Mouse (Mus musculus) spleen, adult 2 months (tissue): ENCODE data around the gene Psmg4. TPM values are rescaled to one million over a fixed set of nuclear protein-coding genes. Genes with fewer than 3 reads are reported as not detected.

Experiments
- DNase-seq, 2 experiments: peaks; one replicate each; pipeline versions ENCODE4 v3.0.0 to v3.0.0-alpha.2; 2012 to 2021; ENCODE audit warnings: low spot score in 2 of 2, low read depth in 1 of 2
- H3K27ac ChIP-seq: fragments of 200-500 bp; 2 replicates; pipeline ENCODE4 v1.5.1; 2012; ENCODE audit warnings: low read length, inconsistent platforms; ENCODE audit not compliant: insufficient read depth
- H3K27me3 ChIP-seq: fragments of 200-500 bp; 2 replicates; pipeline ENCODE4 v1.6.1; 2012; ENCODE audit warnings: mild to moderate bottlenecking, moderate library complexity, low read length, inconsistent platforms; ENCODE audit not compliant: control insufficient read depth, insufficient read depth
- H3K36me3 ChIP-seq: fragments of 200-500 bp; 2 replicates; pipeline ENCODE4 v1.6.1; 2012; ENCODE audit warnings: mild to moderate bottlenecking, low read length, inconsistent platforms; ENCODE audit not compliant: control insufficient read depth, insufficient read depth
- H3K4me1 ChIP-seq: fragments of 200-500 bp; 2 replicates; pipeline ENCODE4 v1.6.1; 2011; ENCODE audit warnings: inconsistent platforms; ENCODE audit not compliant: control insufficient read depth, insufficient read depth, insufficient read length
- H3K4me3 ChIP-seq: fragments of 200-500 bp; 2 replicates; pipeline ENCODE4 v1.5.1; 2011; ENCODE audit warnings: mild to moderate bottlenecking, inconsistent platforms; ENCODE audit not compliant: insufficient read depth, insufficient read length; ENCODE audit errors: extremely low read depth
- CTCF ChIP-seq: fragments of 200-500 bp; IDR thresholded peaks from 2 replicates; pipeline ENCODE4 v1.5.1; 2011; ENCODE audit warnings: mild to moderate bottlenecking, inconsistent platforms; ENCODE audit not compliant: insufficient read depth, insufficient read length, insufficient replicate concordance; ENCODE audit errors: extremely low read depth
- POLR2A ChIP-seq: fragments of 200-500 bp; IDR thresholded peaks from 2 replicates; pipeline ENCODE4 v1.6.1; 2011; ENCODE audit warnings: low read depth, low read length, inconsistent platforms
- WGBS: fragments of 180-500 bp; shearing (Covaris S2); methylation state at CpG from one replicate; pipeline ENCODE4 v1.1.7; 2018; 5-methylcytosine and 5-hydroxymethylcytosine counted together
- polyA plus RNA-seq: library from polyadenylated mRNA; depleted of rRNA; stranded (reverse); fragments of >200 nt; gene quantifications from 2 replicates; pipeline ENCODE4 v1.2.3, GENCODE M21; 2012

Gene Psmg4
- polyA plus RNA-seq, 1 experiment, result 104 TPM

DNA sequence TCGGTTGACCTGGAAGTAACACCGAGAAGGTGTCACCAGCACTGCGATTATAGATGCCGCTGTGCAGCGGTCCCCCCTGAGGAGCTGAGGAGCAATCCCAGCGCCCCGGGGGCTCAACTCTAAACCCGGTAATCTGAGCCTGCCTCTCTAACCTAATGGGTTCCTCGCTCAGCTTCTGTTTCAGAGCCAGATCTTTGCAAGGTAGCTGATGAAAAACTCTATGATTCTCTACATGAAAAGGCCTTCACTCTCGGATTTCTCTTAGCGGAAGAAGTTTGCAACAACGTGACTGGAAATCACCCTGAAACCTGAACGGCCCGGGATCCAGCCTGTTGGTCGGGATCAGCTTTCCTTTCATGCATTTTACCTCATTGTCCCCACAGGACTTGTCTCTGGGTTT, 30.5 kb upstream of the Psmg4 start:
- Histone ChIP-seq H3K27ac (no peak overlapping the region), H3K36me3 (no peaks in the 10 kb centered on the region), H3K27me3 (peaks cover 3% of the 10 kb centered on the region), H3K4me3 (no peak overlapping the region), H3K4me1 (peaks cover 10% of the 10 kb centered on the region; the same call in 1 of the 2 replicates)
- TF ChIP-seq CTCF, result no peak
- TF ChIP-seq POLR2A, result no peak
- WGBS, result 12% methylated on average over 15 of the region's 15 CpGs
- no peak for DNase-seq

DNA sequence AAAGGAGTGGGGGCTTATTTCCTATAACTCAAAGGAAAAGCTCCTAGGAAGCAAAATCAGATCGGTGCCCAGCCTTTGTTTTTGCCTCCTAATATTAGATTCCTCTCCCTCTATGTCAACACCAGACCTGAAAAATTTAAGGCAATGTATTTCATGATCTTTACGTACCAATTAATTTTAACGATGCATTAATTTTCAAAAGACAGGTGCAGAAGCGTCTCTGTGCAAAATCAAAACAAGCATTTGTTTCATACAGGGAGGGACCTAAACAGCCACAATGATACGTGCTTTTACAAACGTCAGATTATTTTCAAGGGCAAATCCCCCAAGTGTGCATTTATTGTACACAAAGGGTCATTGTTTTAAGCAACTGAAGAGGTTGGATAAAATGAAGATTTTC, 29.9 kb upstream of the Psmg4 start:
- TF ChIP-seq POLR2A, result no peak
- no peak for TF ChIP-seq CTCF
- H3K27me3 ChIP-seq, result peaks cover 3% of the 10 kb centered on the region
- no peak for DNase-seq

GRCm38 (mm10) chr13:34133326-34134071, 29.3 kb upstream of the Psmg4 start:
- Histone ChIP-seq H3K4me3 (no peak overlapping the region), H3K36me3 (no peaks in the 10 kb centered on the region), H3K27me3 (peaks cover 3% of the 10 kb centered on the region), H3K27ac (no peak overlapping the region), H3K4me1 (peaks cover 10% of the 10 kb centered on the region; the same call in 1 of the 2 replicates)
- TF ChIP-seq CTCF (no peak), POLR2A (no peak)
- 24% methylated on average over 15 of the region's 15 CpGs for WGBS
- DNase-seq, result no peak

More for the DNA sequence above, 29.9 kb upstream of the Psmg4 start:
- no peaks in the 10 kb centered on the region for H3K36me3 ChIP-seq
- H3K27ac ChIP-seq, result no peak overlapping the region
- 31% methylated on average over 6 of the region's 6 CpGs for WGBS
- H3K4me3 ChIP-seq, result no peak overlapping the region
- peaks cover 10% of the 10 kb centered on the region; the same call in 1 of the 2 replicates for H3K4me1 ChIP-seq

DNA sequence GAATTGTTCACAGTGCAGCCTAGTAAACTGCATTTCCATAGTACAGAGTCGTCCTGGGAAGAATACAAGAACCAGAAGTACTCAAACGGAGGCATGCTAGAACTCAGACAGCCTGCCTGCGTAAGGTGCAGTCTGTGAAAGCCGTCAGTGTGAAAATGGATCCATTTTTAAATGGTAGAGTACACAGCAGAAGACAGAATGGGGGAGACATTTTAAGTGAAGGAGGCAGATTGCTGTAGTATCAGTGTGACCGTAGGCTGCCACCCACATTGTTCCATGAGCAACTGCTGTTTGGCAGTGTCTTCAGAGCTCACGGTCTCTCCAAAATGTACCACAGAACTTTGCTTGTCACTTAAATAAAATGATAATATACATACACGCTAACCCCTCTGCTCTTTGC, 28.5 kb upstream of the Psmg4 start:
- no peak overlapping the region for H3K27ac ChIP-seq
- 88% methylated on average over 7 of the region's 7 CpGs for WGBS
- no peaks in the 10 kb centered on the region for H3K36me3 ChIP-seq
- TF ChIP-seq POLR2A (no peak), CTCF (no peak)
- no peak for DNase-seq
- H3K27me3 ChIP-seq, result peaks cover 3% of the 10 kb centered on the region
- no peak overlapping the region for H3K4me3 ChIP-seq
- peaks cover 10% of the 10 kb centered on the region; the same call in 1 of the 2 replicates for H3K4me1 ChIP-seq

DNA sequence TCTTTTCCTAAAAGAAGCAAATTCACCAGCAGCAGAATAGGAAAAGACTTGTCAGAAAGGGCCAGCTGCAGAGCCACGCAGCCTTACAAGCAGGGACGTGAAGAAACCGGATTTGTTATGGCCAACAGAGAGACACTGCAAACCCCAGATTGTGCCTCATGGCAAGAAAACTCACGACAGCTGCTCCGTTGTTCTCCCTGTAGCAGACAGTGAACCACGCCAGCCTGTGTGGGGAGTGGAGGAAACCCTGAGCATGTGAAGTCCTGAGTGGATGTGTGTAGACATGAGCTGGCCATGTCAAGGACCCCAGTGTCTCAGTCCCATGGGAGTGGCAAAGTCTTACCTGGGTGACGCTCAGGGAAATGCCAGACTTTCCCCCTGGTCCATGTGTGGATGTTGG, 26.2 kb upstream of the Psmg4 start:
- TF ChIP-seq CTCF (no peak), POLR2A (no peak)
- DNase-seq, result no peak
- Histone ChIP-seq H3K4me3 (no peak overlapping the region), H3K4me1 (peaks cover 3% of the 10 kb centered on the region; the same call in 1 of the 2 replicates), H3K27me3 (peaks cover 3% of the 10 kb centered on the region), H3K27ac (no peak overlapping the region), H3K36me3 (no peaks in the 10 kb centered on the region)
- 76% methylated on average over 7 of the region's 7 CpGs for WGBS

GRCm38 (mm10) chr13:34143389-34143788, 19.4 kb upstream of the Psmg4 start:
- Histone ChIP-seq H3K4me1 (no peaks in the 10 kb centered on the region), H3K27me3 (no peaks in the 10 kb centered on the region), H3K36me3 (no peaks in the 10 kb centered on the region), H3K27ac (no peak overlapping the region), H3K4me3 (no peak overlapping the region)
- no peak for DNase-seq
- WGBS, result 86% methylated on average over 5 of the region's 5 CpGs
- TF ChIP-seq POLR2A, result no peak
- TF ChIP-seq CTCF, result no peak

DNA sequence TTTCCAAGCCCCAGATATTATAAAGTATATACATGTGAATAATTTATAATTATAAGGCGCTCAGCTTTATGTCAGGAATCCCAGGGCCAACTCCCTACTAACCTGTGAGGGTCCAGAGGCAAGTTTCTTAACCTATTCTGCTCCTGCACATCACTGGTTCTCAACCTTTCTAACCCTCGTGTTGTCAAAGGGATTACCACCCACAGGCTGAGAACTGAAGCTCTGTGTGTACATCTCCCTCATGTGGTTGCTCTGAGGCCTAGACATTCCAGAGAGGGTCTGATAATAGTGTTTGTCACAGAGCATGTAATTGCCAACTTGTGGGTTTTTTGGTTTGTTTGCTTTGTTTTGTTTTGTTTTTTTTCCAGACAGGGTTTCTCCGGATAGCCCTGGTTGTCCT, 15.8 kb upstream of the Psmg4 start:
- H3K4me1 ChIP-seq, result no peaks in the 10 kb centered on the region; the same call in 1 of the 2 replicates
- H3K27ac ChIP-seq, result no peak overlapping the region
- WGBS, result 76% methylated on average over 3 of the region's 3 CpGs
- no peaks in the 10 kb centered on the region for H3K36me3 ChIP-seq
- TF ChIP-seq POLR2A (no peak), CTCF (no peak)
- no peak for DNase-seq
- H3K4me3 ChIP-seq, result no peak overlapping the region
- no peaks in the 10 kb centered on the region for H3K27me3 ChIP-seq

- WGBS, result 68% methylated on average over 3 of the region's 3 CpGs
- no peak for DNase-seq
- Histone ChIP-seq H3K4me1 (no peaks in the 10 kb centered on the region; the same call in 1 of the 2 replicates), H3K27me3 (no peaks in the 10 kb centered on the region), H3K4me3 (no peak overlapping the region), H3K36me3 (no peaks in the 10 kb centered on the region), H3K27ac (no peak overlapping the region)
- TF ChIP-seq POLR2A (no peak), CTCF (no peak)
Observed at GRCm38 (mm10) chr13:34148181-34148580, 14.6 kb upstream of the Psmg4 start.
